Mouse (Mus musculus) common myeloid progenitor, adult 5-6 weeks (primary cell): Measurements from ENCODE around the gene Cdkn1a. TPM values are rescaled to one million over a fixed set of nuclear protein-coding genes. Genes with fewer than 3 reads are reported as not detected.
"Not testable (repeated sequence)": the region's sequence is repeated elsewhere in the genome, so short reads cannot be mapped to it uniquely, and the experiment has no call there.

ENCODE experiments used
- ATAC-seq: replicated peaks from 2 replicates; pipeline ENCODE4 v1.8.0; 2016; ENCODE audit warnings: low read depth, mild to moderate bottlenecking, moderate TSS enrichment, inconsistent platforms; ENCODE audit not compliant: poor library complexity, severe bottlenecking
- total RNA-seq: library from RNA; stranded (forward); fragments of 200-1000, 187-1606 nt; gene quantifications from 2 replicates; pipeline ENCODE4 v1.2.3, GENCODE M21; 2017

The Cdkn1a gene
- total RNA-seq, 1 experiment from 2014 or later, result 7.9 TPM

GRCm38 (mm10) chr17:29057361-29057890 lies 33.4 kb upstream of the Cdkn1a start:
- ATAC-seq, result no peak

- 0 out of 2 replicates have a peak, but pooled peaks have one; percentile 24 for ATAC-seq
Measured at GRCm38 (mm10) chr17:29057961-29058360, 32.8 kb upstream of the Cdkn1a start.

DNA sequence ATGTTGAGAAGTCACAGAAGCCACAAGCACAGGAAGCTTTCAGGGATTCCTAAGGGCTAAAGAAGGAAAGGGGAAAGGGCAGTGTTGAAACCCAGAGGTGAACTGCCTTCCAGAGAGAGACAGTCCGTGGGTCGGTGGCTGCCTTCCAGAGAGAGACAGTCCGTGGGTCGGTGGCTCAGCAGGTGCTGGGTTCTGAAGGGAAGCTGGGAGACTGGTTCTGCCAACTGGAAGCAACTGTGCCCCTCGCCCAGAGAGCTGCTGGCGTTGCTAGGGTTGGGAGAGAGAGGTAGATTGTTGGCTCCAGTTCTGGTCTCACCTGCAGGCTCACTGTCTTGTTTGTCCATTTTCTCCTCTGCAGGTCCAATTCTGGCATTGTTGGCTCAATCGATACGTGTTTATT lies 32.3 kb upstream of the Cdkn1a start:
- no peak for ATAC-seq

DNA sequence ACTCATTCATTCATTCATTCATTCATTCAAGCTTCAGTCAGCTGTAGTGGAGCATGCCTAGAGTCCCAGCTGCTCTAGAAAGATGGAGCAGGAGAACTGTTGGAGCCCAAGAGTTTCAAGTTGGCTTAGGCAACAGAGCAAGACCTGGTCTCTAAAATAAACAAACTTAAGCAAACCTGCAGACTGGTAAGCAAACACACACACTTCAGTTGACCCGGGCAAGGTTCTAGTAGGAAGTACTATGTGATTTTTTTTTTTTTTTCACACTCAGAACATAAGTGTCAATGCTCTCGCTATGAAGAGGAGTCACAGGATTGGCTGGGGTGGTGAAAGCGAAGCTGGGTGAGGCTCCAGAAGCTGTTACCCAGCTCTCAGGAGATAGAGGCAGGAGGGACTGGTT lies 31.2 kb upstream of the Cdkn1a start:
- no peak for ATAC-seq

- ATAC-seq, result no peak
Measured at GRCm38 (mm10) chr17:29060946-29061345, 29.8 kb upstream of the Cdkn1a start.

GRCm38 (mm10) chr17:29062119-29063035 lies 28.4 kb upstream of the Cdkn1a start:
- no peak for ATAC-seq

DNA sequence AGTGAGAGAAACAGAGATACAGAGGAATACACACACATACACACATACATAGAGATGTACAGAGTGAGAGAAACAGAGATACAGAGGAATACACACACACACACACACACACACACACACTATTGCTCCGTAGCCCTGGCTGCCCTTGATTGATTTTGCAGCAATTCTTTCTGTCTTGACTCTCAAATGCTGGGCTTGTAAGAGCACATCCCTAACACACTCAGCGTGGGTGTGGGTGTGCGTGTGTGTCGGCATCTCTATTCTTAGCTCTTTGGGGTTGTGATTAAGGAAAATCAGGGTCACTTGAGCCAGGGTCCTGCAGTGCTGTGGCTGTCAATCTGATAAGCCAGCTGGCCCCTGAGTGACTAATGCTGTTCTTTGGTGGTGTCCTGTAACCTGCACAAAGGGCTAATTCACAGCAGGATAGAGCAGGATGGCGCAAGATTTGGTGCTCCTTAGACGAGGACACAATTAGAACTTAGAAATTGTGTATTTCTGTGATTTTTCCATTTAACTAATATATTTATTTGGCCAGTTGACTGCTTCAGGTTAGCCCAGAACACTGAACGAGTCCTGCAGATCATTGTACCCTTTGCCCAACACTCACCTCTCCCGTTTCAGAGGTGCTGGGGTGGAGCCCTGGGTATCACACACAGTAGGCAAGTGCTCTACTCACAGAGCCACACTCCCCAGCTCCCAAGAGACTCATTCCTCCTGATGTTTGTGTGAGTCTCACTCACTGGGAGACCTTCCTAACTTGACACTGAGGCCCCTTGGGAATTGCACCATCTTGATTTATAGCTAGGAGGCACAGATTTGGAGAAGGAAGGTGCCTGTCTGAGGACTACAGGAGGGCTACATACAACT lies 27.4 kb upstream of the Cdkn1a start:
- no peak for ATAC-seq

GRCm38 (mm10) chr17:29063988-29064285 lies 26.8 kb upstream of the Cdkn1a start:
- no peak for ATAC-seq

- no peak for ATAC-seq
Measured at GRCm38 (mm10) chr17:29065245-29065940, 25.4 kb upstream of the Cdkn1a start.

DNA sequence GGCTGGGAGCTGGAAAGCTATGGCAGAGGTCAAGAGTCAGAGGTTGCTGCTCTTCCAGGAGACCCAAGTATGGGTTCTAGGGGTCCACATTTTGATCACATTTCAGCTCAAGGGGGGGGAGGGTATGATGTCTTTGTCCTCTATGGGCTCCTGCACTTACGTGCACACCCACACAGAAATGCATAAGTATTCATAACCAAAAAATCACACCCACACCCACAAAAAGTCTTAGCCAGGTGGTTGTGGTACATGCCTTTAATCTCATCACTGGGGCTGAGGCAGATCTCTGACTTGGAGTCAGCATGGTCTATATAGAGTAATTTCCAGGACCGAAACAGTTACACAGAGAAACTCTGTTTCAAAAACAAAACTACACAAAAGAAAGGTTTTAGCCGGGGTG lies 24.8 kb upstream of the Cdkn1a start:
- ATAC-seq, result no peak

- ATAC-seq, result not testable (repeated sequence)
Measured at GRCm38 (mm10) chr17:29067416-29067815, 23.4 kb upstream of the Cdkn1a start.

- ATAC-seq, result no peak
Measured at GRCm38 (mm10) chr17:29067847-29068246, 22.9 kb upstream of the Cdkn1a start.

DNA sequence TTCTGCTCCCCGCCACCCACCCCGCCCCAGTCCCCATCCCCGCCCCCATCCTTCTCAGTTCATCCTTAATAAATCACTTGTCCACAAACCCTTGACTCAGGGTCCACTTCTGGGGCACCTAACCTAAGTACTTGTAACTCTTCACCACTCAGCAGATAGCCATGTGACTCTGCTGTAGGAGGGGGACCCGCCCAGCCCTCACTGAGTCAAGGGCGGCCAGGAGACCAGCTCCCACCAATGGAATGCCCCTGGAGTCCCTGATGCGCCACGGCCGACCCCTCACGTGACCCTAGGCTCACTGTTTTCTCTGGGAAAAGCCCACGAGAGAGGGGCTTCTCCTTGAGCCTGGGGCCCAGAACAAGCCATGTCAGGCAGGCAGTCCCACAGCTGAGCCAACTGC lies 21.7 kb upstream of the Cdkn1a start:
- no peak for ATAC-seq

- ATAC-seq, result no peak
Measured at GRCm38 (mm10) chr17:29071820-29072219, 19.0 kb upstream of the Cdkn1a start.

DNA sequence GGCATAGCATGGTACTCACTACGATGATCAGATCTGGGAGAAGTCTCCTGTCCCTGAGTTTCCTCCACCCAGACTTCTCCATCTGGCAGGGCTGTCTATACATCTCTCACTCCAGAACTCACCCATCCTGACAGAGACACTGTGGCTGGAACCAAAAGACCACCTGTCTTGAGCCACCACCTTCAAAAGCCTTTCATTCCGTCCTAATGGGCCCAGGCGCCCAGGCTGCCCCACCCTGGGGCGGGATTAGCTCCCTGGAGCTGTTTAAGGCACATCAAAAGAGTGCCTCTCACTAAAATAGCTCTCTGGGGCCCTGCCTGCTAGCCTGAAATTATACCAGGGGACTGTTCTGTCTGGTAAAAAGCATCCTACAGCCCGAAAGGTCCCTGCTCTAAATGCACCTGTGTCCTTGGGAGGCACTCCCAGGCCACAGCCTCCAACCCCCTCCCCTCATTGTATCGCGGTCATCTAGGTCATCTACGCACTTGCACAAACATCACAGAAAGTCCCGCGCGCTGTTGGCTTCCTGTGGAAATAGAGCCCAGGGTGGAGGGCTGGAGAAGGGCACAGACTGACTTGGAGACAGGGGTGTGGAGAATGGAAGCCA lies 18.0 kb upstream of the Cdkn1a start:
- ATAC-seq, result no peak

DNA sequence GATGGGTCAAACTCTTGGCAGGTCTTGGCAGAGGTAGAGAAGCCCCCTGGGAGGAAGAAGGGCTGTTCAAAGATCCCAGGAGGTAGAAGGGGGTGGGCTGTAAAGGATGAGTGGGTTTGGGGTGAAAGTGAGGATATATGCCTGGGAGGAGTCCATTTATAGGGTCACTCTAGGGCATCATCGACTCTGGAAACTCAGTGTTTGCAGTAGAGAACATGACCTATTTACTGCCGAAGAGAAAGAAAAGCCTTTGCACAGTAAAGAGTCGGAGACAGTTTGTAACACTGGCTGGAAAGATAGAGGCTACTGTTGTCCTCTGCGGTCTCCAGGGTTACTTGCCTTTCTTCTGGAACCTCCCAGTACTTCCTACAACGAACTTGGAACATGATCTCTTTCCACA lies 17.5 kb upstream of the Cdkn1a start:
- no peak for ATAC-seq

DNA sequence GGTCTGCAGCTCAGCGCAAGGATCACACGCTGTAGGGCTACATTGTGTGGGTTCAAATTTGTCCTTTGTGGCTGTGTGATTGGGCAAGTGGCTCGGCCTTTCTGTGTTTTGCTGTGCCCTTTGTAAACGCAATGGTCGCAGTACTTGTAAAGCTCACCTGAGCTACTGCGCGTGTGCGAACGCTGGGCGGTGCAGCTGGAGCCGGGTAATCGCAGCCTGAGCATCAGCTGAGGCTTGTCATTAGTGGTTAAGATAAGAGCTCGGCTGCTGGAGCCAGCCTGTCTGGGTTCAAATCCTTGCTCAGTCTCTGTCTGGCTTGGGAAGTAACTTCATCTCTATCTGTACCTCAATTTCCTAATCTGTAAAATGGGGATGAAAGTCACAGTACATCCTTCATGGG lies 16.7 kb upstream of the Cdkn1a start:
- ATAC-seq, result no peak

GRCm38 (mm10) chr17:29076235-29076634 lies 14.5 kb upstream of the Cdkn1a start:
- ATAC-seq, result peak; percentile 36

- ATAC-seq, result no peak
Measured at GRCm38 (mm10) chr17:29077786-29078509, 12.8 kb upstream of the Cdkn1a start.
